Comparison of ENCODE assay signal across 17 mouse cellular contexts in the genomic region with DNA sequence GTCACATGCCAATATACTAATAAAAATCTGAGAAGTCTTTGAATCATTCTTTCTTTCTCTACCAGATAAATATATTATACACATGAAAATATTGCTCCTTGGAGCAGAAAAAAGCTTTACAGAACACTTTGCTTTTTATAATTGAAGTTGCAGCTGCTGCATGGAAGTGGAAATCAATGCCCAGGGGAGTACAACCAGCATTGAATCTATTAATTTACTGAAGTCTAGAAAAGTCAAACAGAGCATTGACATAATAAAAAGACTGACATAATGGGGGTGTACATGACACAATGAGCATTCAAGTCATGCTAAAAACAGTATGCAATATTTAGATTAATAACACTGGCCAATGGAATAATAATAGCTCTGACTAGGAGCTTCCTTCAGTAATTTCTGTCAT.
"Had no signal": no experiment of that assay in that cellular context is flagged by ENCODE, and none has a peak within 500 bp of the region (broad histone marks: within the 10 kb centered on the region; RNA-seq: fewer than 3 reads in every experiment).

No protein-coding gene starts in this region.

- H3K36me3 ChIP-seq: limb, embryonic 12.5 days; limb, embryonic 15.5 days; neural tube, embryonic 12.5 days; neural tube, embryonic 15.5 days had no signal

- H3K4me3 ChIP-seq: limb, embryonic 12.5 days; limb, embryonic 15.5 days; neural tube, embryonic 12.5 days; neural tube, embryonic 15.5 days had no signal

- H3K27me3 ChIP-seq: limb, embryonic 12.5 days; limb, embryonic 15.5 days; neural tube, embryonic 12.5 days; neural tube, embryonic 15.5 days had no signal

- DNase-seq: kidney, adult 18-20 months; kidney, adult 9 months; kidney, postnatal 14 days; kidney, postnatal 4 days; left cerebral cortex, postnatal 4 days; liver, postnatal 0 days; lung, embryonic 14.5 days; thymus, adult 18-20 months; thymus, postnatal 36 days had no signal

- H3K27ac ChIP-seq: limb, embryonic 12.5 days; limb, embryonic 15.5 days; liver, embryonic 14.5 days; macrophage; neural tube, embryonic 12.5 days; neural tube, embryonic 15.5 days had no signal

- ATAC-seq: liver, postnatal 0 days; lung, postnatal 0 days had no signal

- H3K4me2 ChIP-seq: limb, embryonic 12.5 days; limb, embryonic 15.5 days; liver, embryonic 11.5 days; lung, embryonic 14.5 days; neural tube, embryonic 12.5 days; neural tube, embryonic 15.5 days had no signal

- H3K9me3 ChIP-seq: limb, embryonic 12.5 days; limb, embryonic 15.5 days; neural tube, embryonic 12.5 days; neural tube, embryonic 15.5 days had no signal

- H3K9ac ChIP-seq: limb, embryonic 12.5 days; limb, embryonic 15.5 days; liver, embryonic 14.5 days; liver, postnatal 0 days; lung, embryonic 14.5 days; neural tube, embryonic 12.5 days; neural tube, embryonic 15.5 days had no signal

- H3K4me1 ChIP-seq: limb, embryonic 12.5 days; limb, embryonic 15.5 days; neural tube, embryonic 12.5 days; neural tube, embryonic 15.5 days had no signal
